Mouse (Mus musculus): ENCODE measurements at regions not wholly inside any gene's neighbourhood (a gene's known extent, or its start where the extent isn't known, plus 50 kb on each side); places are given as distances from the start of the nearest gene placed in this dataset.

DNA sequence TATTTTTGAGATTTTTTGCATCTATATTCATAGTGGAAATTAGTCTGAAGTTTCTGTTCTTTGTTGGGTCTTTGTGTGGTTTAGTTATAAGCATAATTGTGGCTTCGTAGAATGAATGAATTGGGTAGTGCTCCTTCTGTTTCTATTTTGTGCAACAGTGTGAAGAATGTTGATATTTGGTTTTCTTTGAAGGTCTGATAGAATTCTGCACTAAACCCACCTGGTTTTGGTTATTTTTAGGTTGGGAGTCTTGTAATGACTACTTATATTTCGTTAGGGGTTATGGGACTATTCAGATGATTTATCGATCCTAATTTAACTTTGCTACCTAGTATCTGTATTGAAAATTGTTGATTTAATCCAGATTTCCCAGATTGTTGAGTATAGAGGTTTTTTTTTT is 326.4 kb downstream of the Cox7c start:
- H3K4me3 ChIP-seq (ENCODE audit: insufficient read depth, low read depth, low read length), result no peak overlapping the region
- no peak for TF ChIP-seq POLR2A (IDR thresholded peaks at IDR 0.05; ENCODE audit: extremely low read depth, insufficient read depth, low read length)
- TF ChIP-seq CTCF (IDR thresholded peaks at IDR 0.05; ENCODE audit: low read depth, low read length), result no peak
- no peaks in the 10 kb centered on the region for H3K27me3 ChIP-seq (ENCODE audit: control insufficient read depth, insufficient read depth, low read length)
- no peaks in the 10 kb centered on the region for H3K79me2 ChIP-seq (ENCODE audit: control insufficient read depth, insufficient read depth, low read length)
- no peak overlapping the region for H3K27ac ChIP-seq (replicated peaks; ENCODE audit: insufficient read depth, low read depth, low read length)
- no peaks in the 10 kb centered on the region for H3K4me1 ChIP-seq (ENCODE audit: control insufficient read depth, insufficient read depth, low read length)
- H3K9ac ChIP-seq (ENCODE audit: low read depth, low read length), result no peak overlapping the region
- no peaks in the 10 kb centered on the region for H3K36me3 ChIP-seq (ENCODE audit: control insufficient read depth, insufficient read depth, low read length)
- WGBS, result 81% methylated on average over 3 of the region's 3 CpGs
- no peak for DNase-seq (ENCODE audit: extremely low read depth, low read depth, low spot score)

DNA sequence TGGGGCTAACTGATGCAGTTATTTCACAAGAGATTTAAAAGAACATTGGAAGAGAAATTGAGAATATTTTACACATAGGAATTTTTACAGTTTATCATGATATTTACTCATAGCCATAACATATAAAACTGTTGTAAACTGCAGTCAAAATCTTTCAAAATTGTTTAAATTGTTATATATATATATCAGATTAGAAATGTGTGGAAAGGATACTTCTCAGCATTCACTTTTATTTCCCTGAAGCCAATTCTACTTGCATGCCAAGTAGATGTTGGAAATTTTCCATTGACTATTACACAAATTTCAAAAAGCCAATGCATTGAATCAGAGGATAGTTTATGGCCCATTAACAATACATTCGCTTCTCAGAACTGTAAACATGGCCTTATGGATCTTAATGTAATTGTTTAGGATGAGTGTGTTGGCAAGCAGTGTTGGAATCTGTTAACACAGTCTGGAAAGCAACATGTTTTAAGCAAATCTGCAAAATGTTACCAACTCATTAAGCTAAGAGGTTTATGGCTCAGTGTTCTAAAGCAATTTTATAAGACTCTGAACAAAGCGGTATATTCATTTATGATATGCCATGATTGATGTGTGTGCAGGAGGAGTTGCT is 330.7 kb downstream of the Cox7c start:
- Histone ChIP-seq H3K9ac (ENCODE audit: low read depth, low read length) (no peak overlapping the region), H3K79me2 (ENCODE audit: control insufficient read depth, insufficient read depth, low read length) (no peaks in the 10 kb centered on the region), H3K4me1 (ENCODE audit: control insufficient read depth, insufficient read depth, low read length) (no peaks in the 10 kb centered on the region), H3K27me3 (ENCODE audit: control insufficient read depth, insufficient read depth, low read length) (no peaks in the 10 kb centered on the region), H3K27ac (replicated peaks; ENCODE audit: insufficient read depth, low read depth, low read length) (no peak overlapping the region), H3K36me3 (ENCODE audit: control insufficient read depth, insufficient read depth, low read length) (no peaks in the 10 kb centered on the region), H3K4me3 (ENCODE audit: insufficient read depth, low read depth, low read length) (no peak overlapping the region)
- DNase-seq (ENCODE audit: extremely low read depth, low read depth, low spot score), result no peak
- TF ChIP-seq CTCF (IDR thresholded peaks at IDR 0.05; ENCODE audit: low read depth, low read length) (no peak), POLR2A (IDR thresholded peaks at IDR 0.05; ENCODE audit: extremely low read depth, insufficient read depth, low read length) (no peak)
- WGBS, result 75% methylated on average over 2 of the region's 2 CpGs

DNA sequence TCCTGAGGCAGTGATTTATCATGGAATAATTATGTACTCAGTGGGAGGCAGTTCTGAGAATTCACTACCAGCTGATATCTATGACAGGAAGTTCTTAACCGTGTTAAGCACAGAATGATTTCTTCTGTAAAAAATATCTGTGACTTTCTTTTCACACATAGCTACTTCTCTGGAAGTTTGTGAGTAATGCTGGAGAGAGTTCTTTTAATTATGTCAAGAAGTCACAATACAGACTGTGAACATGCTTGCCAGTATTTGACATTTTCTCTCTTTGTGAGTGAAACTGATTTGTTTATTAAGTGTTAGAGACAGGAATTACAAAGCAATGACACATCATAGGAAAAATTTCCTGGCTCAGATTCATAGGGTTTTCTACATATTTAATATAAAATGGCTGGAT is 354.3 kb downstream of the Cox7c start:
- H3K4me1 ChIP-seq (ENCODE audit: control insufficient read depth, insufficient read depth, low read length), result no peaks in the 10 kb centered on the region
- H3K9ac ChIP-seq (ENCODE audit: low read depth, low read length), result no peak overlapping the region
- no peak for TF ChIP-seq POLR2A (IDR thresholded peaks at IDR 0.05; ENCODE audit: extremely low read depth, insufficient read depth, low read length)
- no peak for TF ChIP-seq CTCF (IDR thresholded peaks at IDR 0.05; ENCODE audit: low read depth, low read length)
- no peak for DNase-seq (ENCODE audit: extremely low read depth, low read depth, low spot score)
- no peak overlapping the region for H3K4me3 ChIP-seq (ENCODE audit: insufficient read depth, low read depth, low read length)
- no peaks in the 10 kb centered on the region for H3K79me2 ChIP-seq (ENCODE audit: control insufficient read depth, insufficient read depth, low read length)
- H3K36me3 ChIP-seq (ENCODE audit: control insufficient read depth, insufficient read depth, low read length), result no peaks in the 10 kb centered on the region
- no peaks in the 10 kb centered on the region for H3K27me3 ChIP-seq (ENCODE audit: control insufficient read depth, insufficient read depth, low read length)
- WGBS, result 62% methylated on average over 1 of the region's 1 CpGs
- H3K27ac ChIP-seq (replicated peaks; ENCODE audit: insufficient read depth, low read depth, low read length), result no peak overlapping the region
